Mouse (Mus musculus) thymus, adult 2 months (tissue): ENCODE results near the gene Ube2l3.

ENCODE experiments used
- CTCF ChIP-seq: fragments of 200-500 bp; IDR thresholded peaks from 2 replicates; pipeline ENCODE4 v1.5.1; 2012; ENCODE audit warnings: mild to moderate bottlenecking, control low read depth, low read length, moderate library complexity, borderline replicate concordance; ENCODE audit not compliant: control insufficient read depth, poor library complexity, insufficient read depth; ENCODE audit errors: extremely low read depth
- POLR2A ChIP-seq: fragments of 200-500 bp; IDR thresholded peaks from 2 replicates; pipeline ENCODE4 v1.6.1; 2012; ENCODE audit warnings: mild to moderate bottlenecking, low read length, control low read depth, moderate library complexity; ENCODE audit not compliant: control insufficient read depth, poor library complexity, insufficient read depth; ENCODE audit errors: extremely low read depth

DNA sequence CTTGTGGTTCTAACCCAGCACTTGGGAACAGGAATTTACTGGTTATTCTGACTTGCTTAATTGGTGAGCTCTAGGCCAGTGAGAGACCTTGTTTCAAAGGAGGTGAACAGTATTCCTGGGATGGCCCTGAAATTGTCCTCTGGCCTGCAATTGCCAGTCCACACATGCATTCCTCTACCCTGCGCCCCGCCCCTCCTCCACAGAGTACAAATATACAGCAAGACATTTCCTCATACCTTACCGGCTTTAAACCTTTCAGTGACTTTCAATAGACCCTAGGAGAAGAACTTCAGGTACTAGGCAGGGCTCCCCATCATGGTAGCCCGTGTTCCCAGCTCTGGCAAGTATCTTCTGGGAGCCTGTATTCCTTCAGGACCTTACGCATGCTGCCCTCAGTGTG, 23.1 kb upstream of the Ube2l3 start:
- TF ChIP-seq POLR2A (no peak), CTCF (no peak)
